Mouse (Mus musculus): ENCODE results near the gene Ncf2. TPM values are rescaled to one million over a fixed set of nuclear protein-coding genes. Genes with fewer than 3 reads are reported as not detected.
"Not testable (repeated sequence)": the region's sequence is repeated elsewhere in the genome, so short reads cannot be mapped to it uniquely, and the experiment has no call there.

The Ncf2 gene
- polyA plus RNA-seq, 2 experiments = 5.2 to 6.8 TPM

- H3K4me1 ChIP-seq (ENCODE audit: control insufficient read depth, insufficient read depth, low read length) = 0 out of 2 replicates have a peak, but pooled peaks cover 3% of the 10 kb centered on the region
- H3K27me3 ChIP-seq (ENCODE audit: control insufficient read depth, insufficient read depth, low read length) = no peaks in the 10 kb centered on the region
- H3K36me3 ChIP-seq (ENCODE audit: control insufficient read depth, insufficient read depth, low read length) = peaks cover 27% of the 10 kb centered on the region
- H3K4me2 ChIP-seq (replicated peaks; ENCODE audit: low read depth, low read length, severe bottlenecking) = peak overlapping the region; percentile 71
- peak overlapping the region; percentile 71 for H3K27ac ChIP-seq (replicated peaks; ENCODE audit: low read depth, low read length)
- peak overlapping the region; percentile 91 for H3K9ac ChIP-seq (ENCODE audit: low read depth, low read length, severe bottlenecking)
- DNase-seq (ENCODE audit: low spot score) (no peak), ATAC-seq (ENCODE audit: low FRiP score, low read depth) (peak; percentile 2; the same call in 1 of the 2 replicates)
- H3K4me3 ChIP-seq (replicated peaks; ENCODE audit: low read length) = peak overlapping the region; percentile 96
- WGBS = 2% methylated on average over 38 of the region's 60 CpGs
- H3K9me3 ChIP-seq (ENCODE audit: control insufficient read depth, low read length) = no peaks in the 10 kb centered on the region
- TF ChIP-seq POLR2A (IDR thresholded peaks at IDR 0.05; ENCODE audit: borderline replicate concordance, extremely low read depth, insufficient read depth, insufficient read length) = no peak
Observed at GRCm38 (mm10) chr1:152766804-152767748, 32.9 kb upstream of the Ncf2 start.

- Histone ChIP-seq H3K9me3 (ENCODE audit: control insufficient read depth, low read length) (no peaks in the 10 kb centered on the region), H3K27me3 (ENCODE audit: control insufficient read depth, insufficient read depth, low read length) (no peaks in the 10 kb centered on the region), H3K27ac (replicated peaks; ENCODE audit: low read depth, low read length) (no peak overlapping the region), H3K9ac (ENCODE audit: low read depth, low read length, severe bottlenecking) (no peak overlapping the region), H3K4me1 (ENCODE audit: control insufficient read depth, insufficient read depth, low read length) (0 out of 2 replicates have a peak, but pooled peaks cover 3% of the 10 kb centered on the region), H3K4me2 (replicated peaks; ENCODE audit: low read depth, low read length, severe bottlenecking) (peak overlapping the region; percentile 71), H3K4me3 (replicated peaks; ENCODE audit: low read length) (peak overlapping the region; percentile 96), H3K36me3 (ENCODE audit: control insufficient read depth, insufficient read depth, low read length) (peaks cover 36% of the 10 kb centered on the region)
- DNase-seq (ENCODE audit: low spot score) (peak; percentile 96), ATAC-seq (ENCODE audit: low FRiP score, low read depth) (peak; percentile 16; the same call in 1 of the 2 replicates)
- WGBS = 6% methylated on average over 5 of the region's 5 CpGs
- TF ChIP-seq POLR2A (IDR thresholded peaks at IDR 0.05; ENCODE audit: borderline replicate concordance, extremely low read depth, insufficient read depth, insufficient read length) = no peak
Observed at GRCm38 (mm10) chr1:152767749-152768488, 32.1 kb upstream of the Ncf2 start.

- no peak for ATAC-seq (ENCODE audit: low FRiP score, low read depth)
- Histone ChIP-seq H3K4me1 (ENCODE audit: control insufficient read depth, insufficient read depth, low read length) (no peaks in the 10 kb centered on the region), H3K27me3 (ENCODE audit: control insufficient read depth, insufficient read depth, low read length) (no peaks in the 10 kb centered on the region), H3K9me3 (ENCODE audit: control insufficient read depth, low read length) (no peaks in the 10 kb centered on the region), H3K4me3 (replicated peaks; ENCODE audit: low read length) (no peak overlapping the region), H3K9ac (ENCODE audit: low read depth, low read length, severe bottlenecking) (no peak overlapping the region), H3K4me2 (replicated peaks; ENCODE audit: low read depth, low read length, severe bottlenecking) (no peak overlapping the region), H3K36me3 (ENCODE audit: control insufficient read depth, insufficient read depth, low read length) (peaks cover 57% of the 10 kb centered on the region), H3K27ac (replicated peaks; ENCODE audit: low read depth, low read length) (no peak overlapping the region)
- no peak for TF ChIP-seq POLR2A (IDR thresholded peaks at IDR 0.05; ENCODE audit: borderline replicate concordance, extremely low read depth, insufficient read depth, insufficient read length)
- WGBS = 87% methylated on average over 9 of the region's 9 CpGs
- no peak for DNase-seq (ENCODE audit: low spot score)
Observed at GRCm38 (mm10) chr1:152771016-152771415, 29.0 kb upstream of the Ncf2 start.

- H3K27ac ChIP-seq (replicated peaks; ENCODE audit: low read depth, low read length); H3K27me3 ChIP-seq (ENCODE audit: control insufficient read depth, insufficient read depth, low read length); H3K4me2 ChIP-seq (replicated peaks; ENCODE audit: low read depth, low read length, severe bottlenecking); H3K9me3 ChIP-seq (ENCODE audit: control insufficient read depth, low read length); DNase-seq (ENCODE audit: low spot score); H3K9ac ChIP-seq (ENCODE audit: low read depth, low read length, severe bottlenecking); H3K4me3 ChIP-seq (replicated peaks; ENCODE audit: low read length); H3K4me1 ChIP-seq (ENCODE audit: control insufficient read depth, insufficient read depth, low read length); ATAC-seq (ENCODE audit: low FRiP score, low read depth): not testable (repeated sequence)
- 91% methylated on average over 3 of the region's 3 CpGs for WGBS
- peaks cover 48% of the 10 kb centered on the region for H3K36me3 ChIP-seq (ENCODE audit: control insufficient read depth, insufficient read depth, low read length)
Observed at GRCm38 (mm10) chr1:152774601-152775000, 25.4 kb upstream of the Ncf2 start.

- peak; percentile 60 for DNase-seq (ENCODE audit: low spot score)
- Histone ChIP-seq H3K27ac (replicated peaks; ENCODE audit: low read depth, low read length) (no peak overlapping the region), H3K4me1 (ENCODE audit: control insufficient read depth, insufficient read depth, low read length) (no peaks in the 10 kb centered on the region), H3K36me3 (ENCODE audit: control insufficient read depth, insufficient read depth, low read length) (peaks cover 11% of the 10 kb centered on the region), H3K4me3 (replicated peaks; ENCODE audit: low read length) (no peak overlapping the region), H3K9ac (ENCODE audit: low read depth, low read length, severe bottlenecking) (no peak overlapping the region), H3K4me2 (replicated peaks; ENCODE audit: low read depth, low read length, severe bottlenecking) (no peak overlapping the region), H3K27me3 (ENCODE audit: control insufficient read depth, insufficient read depth, low read length) (no peaks in the 10 kb centered on the region), H3K9me3 (ENCODE audit: control insufficient read depth, low read length) (no peaks in the 10 kb centered on the region)
- WGBS = 35% methylated on average over 10 of the region's 10 CpGs
- TF ChIP-seq POLR2A (IDR thresholded peaks at IDR 0.05; ENCODE audit: borderline replicate concordance, extremely low read depth, insufficient read depth, insufficient read length) = no peak
- ATAC-seq (ENCODE audit: low FRiP score, low read depth) = no peak
Observed at GRCm38 (mm10) chr1:152779071-152779737, 20.8 kb upstream of the Ncf2 start.

Data from limb, embryonic 14.5 days (tissue).